Mouse (Mus musculus): Measurements from ENCODE around the gene Kcnk3. TPM values are rescaled to one million over a fixed set of nuclear protein-coding genes. Genes with fewer than 3 reads are reported as not detected.

The Kcnk3 gene
- polyA plus RNA-seq (2012; rRNA removed): 0.09 and 0.14 TPM in 2 replicates

GRCm38 (mm10) chr5:30587681-30588300 is at the start of gene Kcnk3:
Kcnk3 (plus strand) TSS chr5:30588170.

DNA sequence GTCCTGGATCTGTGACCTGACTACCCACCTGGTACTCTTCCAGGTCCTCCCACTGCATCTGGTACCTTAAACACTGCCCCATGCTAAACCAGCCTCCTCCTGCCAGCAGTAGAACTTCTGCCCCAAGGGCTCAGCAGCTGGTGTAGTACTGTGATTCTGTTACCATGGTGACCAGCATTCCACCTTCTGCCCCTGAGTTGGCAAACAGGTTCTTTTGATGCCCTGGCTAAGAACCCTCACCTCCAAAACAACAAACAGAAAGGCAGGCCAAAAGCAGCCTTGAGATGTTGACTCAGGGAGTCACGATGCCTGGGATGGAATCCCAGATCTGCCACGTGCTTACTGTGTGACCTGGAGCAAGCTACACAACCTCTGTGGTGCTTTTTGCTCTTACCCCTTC is 42.3 kb upstream of the Kcnk3 start, which contains the start of gene Cib4:
Gene Cib4 (minus strand): TSS at position 139 of the 400 bp plus-strand sequence.

GRCm38 (mm10) chr5:30647815-30648560 is 60.0 kb downstream of the Kcnk3 start, which contains the start of gene Slc35f6:
Slc35f6 (plus strand) TSS chr5:30647933.

GRCm38 (mm10) chr5:30666391-30667195 is 78.6 kb downstream of the Kcnk3 start, which contains the start of gene Cenpa:
Cenpa (plus strand) TSS chr5:30666777.

Other genes with a start within 250 kb of the Kcnk3 start
- 0.01 TPM in 2 replicates for gene Otof, start 126.2 kb upstream of the Kcnk3 start, polyA plus RNA-seq (2012; rRNA removed)
- gene 1700001C02Rik, start 122.1 kb upstream of the Kcnk3 start, polyA plus RNA-seq (2012; rRNA removed): not detected in 2 replicates
- not detected in 2 replicates for gene Cib4, start 42.3 kb upstream of the Kcnk3 start, polyA plus RNA-seq (2012; rRNA removed)
- gene Slc35f6, start 59.8 kb downstream of the Kcnk3 start, polyA plus RNA-seq (2012; rRNA removed): 14.8 and 15.6 TPM in 2 replicates
- 67.7 and 73.1 TPM in 2 replicates for gene Cenpa, start 78.6 kb downstream of the Kcnk3 start, polyA plus RNA-seq (2012; rRNA removed)
- 0.22 and 0.25 TPM in 2 replicates for gene Dpysl5, start 123.4 kb downstream of the Kcnk3 start, polyA plus RNA-seq (2012; rRNA removed)
- 8.0 and 9.0 TPM in 2 replicates for gene Mapre3, start 226.5 kb downstream of the Kcnk3 start, polyA plus RNA-seq (2012; rRNA removed)